Mouse (Mus musculus): ENCODE measurements around the gene 1700020L24Rik. TPM values are rescaled to one million over a fixed set of nuclear protein-coding genes. Genes with fewer than 3 reads are reported as not detected.

The 1700020L24Rik gene
- polyA plus RNA-seq, 1 experiment from 2014 or later: 0.62 TPM

DNA sequence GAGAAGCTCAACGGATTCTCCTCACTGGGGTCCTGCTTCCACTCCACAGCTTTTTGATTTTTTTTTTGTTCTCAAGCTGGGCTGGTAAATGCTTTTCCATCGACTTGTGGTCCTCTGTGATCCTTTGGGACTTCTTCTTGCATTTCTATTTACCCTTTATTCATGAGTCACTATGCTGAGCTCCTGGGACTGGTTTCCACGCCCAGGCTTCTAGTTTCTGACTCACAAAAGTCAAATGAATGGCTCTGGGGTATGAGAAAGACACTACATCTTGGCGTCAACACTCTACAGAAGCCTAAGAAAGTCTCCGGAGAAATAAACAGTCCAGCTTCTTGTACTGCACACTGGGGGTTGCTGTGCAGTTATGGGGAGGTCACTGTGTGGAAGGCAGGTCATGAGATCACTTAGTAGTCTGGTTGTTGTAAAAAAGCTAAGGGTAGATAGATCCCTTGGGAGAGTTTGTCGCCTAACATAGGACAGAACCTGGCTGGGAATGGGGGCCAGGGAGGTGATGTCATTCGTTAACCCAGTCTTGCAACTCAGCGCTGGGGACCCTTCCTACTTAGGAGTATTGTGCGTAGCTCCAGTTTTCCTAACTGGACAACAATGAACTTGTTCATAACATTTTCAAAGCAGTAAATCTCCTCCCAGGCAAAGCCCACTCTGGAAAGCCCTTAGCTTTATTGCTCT lies 20.6 kb downstream of the 1700020L24Rik start:
- H3K4me1 ChIP-seq (ENCODE audit: control insufficient read depth, insufficient read depth, low read length): 0 out of 2 replicates have a peak, but pooled peaks cover 2% of the 10 kb centered on the region
- no peak overlapping the region for H3K4me2 ChIP-seq (ENCODE audit: low read depth, low read length)
- no peaks in the 10 kb centered on the region for H3K36me3 ChIP-seq (ENCODE audit: control insufficient read depth, insufficient read depth, low read length)
- H3K4me3 ChIP-seq (ENCODE audit: low read depth, low read length): no peak overlapping the region
- H3K9ac ChIP-seq (replicated peaks; ENCODE audit: low read depth, low read length): no peak overlapping the region
- H3K27me3 ChIP-seq (ENCODE audit: control insufficient read depth, insufficient read depth, low read length): peaks cover 11% of the 10 kb centered on the region
- WGBS: 60% methylated on average over 9 of the region's 9 CpGs
- H3K9me3 ChIP-seq (ENCODE audit: control insufficient read depth, low read length): no peaks in the 10 kb centered on the region
- no peak overlapping the region for H3K27ac ChIP-seq (ENCODE audit: low read depth, low read length)
- ATAC-seq (ENCODE audit: low read depth): no peak

GRCm38 (mm10) chr11:83461462-83462027 lies 24.1 kb downstream of the 1700020L24Rik start:
- H3K9ac ChIP-seq (replicated peaks; ENCODE audit: low read depth, low read length): no peak overlapping the region

DNA sequence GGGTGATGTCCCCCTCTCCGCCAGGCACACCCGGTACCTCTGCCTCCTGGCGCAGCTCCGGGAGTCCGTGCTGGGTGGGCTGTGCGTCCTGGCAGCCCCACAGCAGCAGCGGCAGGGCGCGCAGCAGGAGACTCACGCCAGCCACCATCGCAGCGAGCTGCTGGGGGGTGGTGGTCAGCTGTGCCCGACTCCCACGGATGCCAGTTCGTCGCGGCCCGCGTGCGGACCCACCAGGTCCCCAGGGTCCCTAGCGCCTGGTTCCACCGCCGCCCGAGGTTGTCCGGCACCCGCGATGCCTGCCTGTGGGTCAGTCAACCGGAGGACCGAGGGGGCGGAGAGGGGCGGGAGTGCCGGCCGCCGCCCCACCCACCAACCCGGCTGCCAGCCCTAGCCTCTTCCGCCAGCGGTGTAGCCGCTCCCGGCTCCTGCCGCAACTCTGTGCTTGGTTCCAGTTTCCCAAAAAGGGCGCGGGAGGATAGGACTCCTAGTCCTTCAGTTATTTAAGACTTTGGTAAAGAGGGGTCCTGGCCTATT lies 25.3 kb downstream of the 1700020L24Rik start, which contains the start of gene Mmp28:
Gene Mmp28, minus strand, starts transcription at position 361 of the 534 bp plus-strand sequence.
- peak within 1 kb of the TSS; percentile 52 for H3K4me3 ChIP-seq (ENCODE audit: low read depth, low read length)
- no peaks in the 10 kb centered on the region for H3K36me3 ChIP-seq (ENCODE audit: control insufficient read depth, insufficient read depth, low read length)
- H3K9ac ChIP-seq (replicated peaks; ENCODE audit: low read depth, low read length): peak within 1 kb of the TSS; percentile 56
- 0 out of 2 replicates have a peak, but pooled peaks cover 6% of the 10 kb centered on the region for H3K4me1 ChIP-seq (ENCODE audit: control insufficient read depth, insufficient read depth, low read length)
- H3K27ac ChIP-seq (ENCODE audit: low read depth, low read length): no peak within 1 kb of the TSS
- peaks cover 19% of the 10 kb centered on the region for H3K27me3 ChIP-seq (ENCODE audit: control insufficient read depth, insufficient read depth, low read length)
- H3K9me3 ChIP-seq (ENCODE audit: control insufficient read depth, low read length): no peaks in the 10 kb centered on the region
- WGBS: under 1% methylated on average over 36 of the region's 42 CpGs
- H3K4me2 ChIP-seq (ENCODE audit: low read depth, low read length): peak within 1 kb of the TSS; percentile 94
- no peak; the same call in 1 of the 2 replicates for ATAC-seq (ENCODE audit: low read depth)

More at GRCm38 (mm10) chr11:83461462-83462027, 24.1 kb downstream of the 1700020L24Rik start:
- H3K4me2 ChIP-seq (ENCODE audit: low read depth, low read length): 0 out of 2 replicates have a peak overlapping the region, but pooled peaks have one; percentile 9
- peaks cover 19% of the 10 kb centered on the region for H3K27me3 ChIP-seq (ENCODE audit: control insufficient read depth, insufficient read depth, low read length)
- 0 out of 2 replicates have a peak, but pooled peaks cover 2% of the 10 kb centered on the region for H3K4me1 ChIP-seq (ENCODE audit: control insufficient read depth, insufficient read depth, low read length)
- H3K4me3 ChIP-seq (ENCODE audit: low read depth, low read length): no peak overlapping the region; the same call in 1 of the 2 replicates
- 73% methylated on average over 10 of the region's 10 CpGs for WGBS
- ATAC-seq (ENCODE audit: low read depth): no peak
- H3K9me3 ChIP-seq (ENCODE audit: control insufficient read depth, low read length): no peaks in the 10 kb centered on the region
- H3K36me3 ChIP-seq (ENCODE audit: control insufficient read depth, insufficient read depth, low read length): no peaks in the 10 kb centered on the region
- no peak overlapping the region for H3K27ac ChIP-seq (ENCODE audit: low read depth, low read length)

DNA sequence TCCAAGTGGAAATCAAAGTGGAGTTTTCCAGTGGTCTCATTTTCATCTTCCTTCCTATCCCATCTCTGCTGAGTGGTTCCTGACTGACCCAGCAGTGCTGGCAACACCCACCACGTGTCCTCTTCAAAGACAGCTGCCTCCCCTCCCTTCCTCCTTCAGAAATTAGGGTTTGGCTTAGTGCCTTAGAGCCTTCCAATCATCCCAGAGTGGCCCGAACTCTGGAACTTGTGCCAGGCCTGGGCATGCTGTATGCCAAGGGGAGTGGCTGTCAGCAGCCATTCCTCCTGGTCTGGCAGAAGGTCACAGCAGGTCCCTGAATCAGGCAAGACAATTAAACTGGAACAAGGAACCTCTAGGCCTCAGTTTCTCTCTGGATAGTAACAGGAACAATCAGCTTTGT lies 28.5 kb downstream of the 1700020L24Rik start:
- Histone ChIP-seq H3K9me3 (ENCODE audit: control insufficient read depth, low read length) (no peaks in the 10 kb centered on the region), H3K4me2 (ENCODE audit: low read depth, low read length) (no peak overlapping the region), H3K4me3 (ENCODE audit: low read depth, low read length) (no peak overlapping the region), H3K9ac (replicated peaks; ENCODE audit: low read depth, low read length) (no peak overlapping the region), H3K27me3 (ENCODE audit: control insufficient read depth, insufficient read depth, low read length) (peaks cover 19% of the 10 kb centered on the region), H3K27ac (ENCODE audit: low read depth, low read length) (no peak overlapping the region), H3K4me1 (ENCODE audit: control insufficient read depth, insufficient read depth, low read length) (0 out of 2 replicates have a peak, but pooled peaks cover 6% of the 10 kb centered on the region), H3K36me3 (ENCODE audit: control insufficient read depth, insufficient read depth, low read length) (no peaks in the 10 kb centered on the region)
- 23% methylated on average over 2 of the region's 2 CpGs for WGBS
- ATAC-seq (ENCODE audit: low read depth): no peak

- 55% methylated on average over 11 of the region's 11 CpGs for WGBS
- 0 out of 2 replicates have a peak, but pooled peaks cover 6% of the 10 kb centered on the region for H3K4me1 ChIP-seq (ENCODE audit: control insufficient read depth, insufficient read depth, low read length)
- H3K4me3 ChIP-seq (ENCODE audit: low read depth, low read length): no peak overlapping the region
- no peak overlapping the region for H3K4me2 ChIP-seq (ENCODE audit: low read depth, low read length)
- H3K9me3 ChIP-seq (ENCODE audit: control insufficient read depth, low read length): no peaks in the 10 kb centered on the region
- H3K9ac ChIP-seq (replicated peaks; ENCODE audit: low read depth, low read length): no peak overlapping the region
- no peak for ATAC-seq (ENCODE audit: low read depth)
- no peak overlapping the region for H3K27ac ChIP-seq (ENCODE audit: low read depth, low read length)
- H3K36me3 ChIP-seq (ENCODE audit: control insufficient read depth, insufficient read depth, low read length): no peaks in the 10 kb centered on the region
- peaks cover 11% of the 10 kb centered on the region for H3K27me3 ChIP-seq (ENCODE audit: control insufficient read depth, insufficient read depth, low read length)
These were observed 29.7 kb downstream of the 1700020L24Rik start for GRCm38 (mm10) chr11:83467120-83467652.

DNA sequence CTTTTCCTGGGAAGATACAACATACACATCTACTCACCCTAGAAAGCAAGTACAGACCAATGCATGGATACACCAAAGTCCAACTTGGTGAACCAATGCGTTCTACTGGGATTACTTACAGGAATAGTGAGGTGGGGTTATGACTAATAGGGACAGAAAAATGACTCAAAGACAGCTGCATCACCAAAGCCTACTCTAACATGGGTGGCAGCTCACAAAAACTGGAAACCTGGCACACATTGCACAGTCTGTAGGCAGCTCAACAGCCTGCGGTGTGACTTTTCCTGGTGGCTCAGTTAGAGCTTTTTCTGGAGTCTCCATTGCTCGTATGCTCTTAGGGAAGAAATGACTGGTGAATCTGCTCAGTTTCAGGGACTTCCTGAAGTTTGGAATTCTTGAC lies 31.3 kb downstream of the 1700020L24Rik start:
- Histone ChIP-seq H3K4me3 (ENCODE audit: low read depth, low read length) (no peak overlapping the region), H3K27me3 (ENCODE audit: control insufficient read depth, insufficient read depth, low read length) (peaks cover 6% of the 10 kb centered on the region; the same call in 1 of the 2 replicates), H3K4me2 (ENCODE audit: low read depth, low read length) (no peak overlapping the region), H3K36me3 (ENCODE audit: control insufficient read depth, insufficient read depth, low read length) (no peaks in the 10 kb centered on the region), H3K9me3 (ENCODE audit: control insufficient read depth, low read length) (no peaks in the 10 kb centered on the region), H3K27ac (ENCODE audit: low read depth, low read length) (no peak overlapping the region), H3K4me1 (ENCODE audit: control insufficient read depth, insufficient read depth, low read length) (0 out of 2 replicates have a peak, but pooled peaks cover 4% of the 10 kb centered on the region), H3K9ac (replicated peaks; ENCODE audit: low read depth, low read length) (no peak overlapping the region)
- 87% methylated on average over 3 of the region's 3 CpGs for WGBS
- ATAC-seq (ENCODE audit: low read depth): no peak

- 95% methylated on average over 2 of the region's 2 CpGs for WGBS
- no peak overlapping the region for H3K9ac ChIP-seq (replicated peaks; ENCODE audit: low read depth, low read length)
- H3K9me3 ChIP-seq (ENCODE audit: control insufficient read depth, low read length): no peaks in the 10 kb centered on the region
- no peak overlapping the region for H3K27ac ChIP-seq (ENCODE audit: low read depth, low read length)
- ATAC-seq (ENCODE audit: low read depth): no peak
- no peak overlapping the region for H3K4me3 ChIP-seq (ENCODE audit: low read depth, low read length)
- peak overlapping the region; percentile 62 for H3K4me2 ChIP-seq (ENCODE audit: low read depth, low read length)
- H3K4me1 ChIP-seq (ENCODE audit: control insufficient read depth, insufficient read depth, low read length): peaks cover 13% of the 10 kb centered on the region
- H3K27me3 ChIP-seq (ENCODE audit: control insufficient read depth, insufficient read depth, low read length): no peaks in the 10 kb centered on the region
- no peaks in the 10 kb centered on the region for H3K36me3 ChIP-seq (ENCODE audit: control insufficient read depth, insufficient read depth, low read length)
These were observed 34.3 kb downstream of the 1700020L24Rik start for GRCm38 (mm10) chr11:83471766-83472165.

GRCm38 (mm10) chr11:83472324-83473234 lies 35.1 kb downstream of the 1700020L24Rik start, which contains the start of gene Taf15:
Taf15 (plus strand) TSS chr11:83473086.
- Histone ChIP-seq H3K4me1 (ENCODE audit: control insufficient read depth, insufficient read depth, low read length) (peaks cover 10% of the 10 kb centered on the region), H3K4me2 (ENCODE audit: low read depth, low read length) (peak within 1 kb of the TSS; percentile 67), H3K9ac (replicated peaks; ENCODE audit: low read depth, low read length) (peak within 1 kb of the TSS; percentile 92), H3K27me3 (ENCODE audit: control insufficient read depth, insufficient read depth, low read length) (no peaks in the 10 kb centered on the region), H3K27ac (ENCODE audit: low read depth, low read length) (peak within 1 kb of the TSS; percentile 98), H3K9me3 (ENCODE audit: control insufficient read depth, low read length) (no peaks in the 10 kb centered on the region), H3K4me3 (ENCODE audit: low read depth, low read length) (peak within 1 kb of the TSS; percentile 90), H3K36me3 (ENCODE audit: control insufficient read depth, insufficient read depth, low read length) (no peaks in the 10 kb centered on the region)
- peak; percentile 99 for ATAC-seq (ENCODE audit: low read depth)
- WGBS: 1% methylated on average over 64 of the region's 66 CpGs
